Mouse (Mus musculus) cerebellum, adult 11 months (tissue): Measurements from ENCODE around the gene Gm49486.

ENCODE experiments used
- DNase-seq: peaks from one replicate; pipeline ENCODE4 v3.0.0; 2022

Gm49486 gene

DNA sequence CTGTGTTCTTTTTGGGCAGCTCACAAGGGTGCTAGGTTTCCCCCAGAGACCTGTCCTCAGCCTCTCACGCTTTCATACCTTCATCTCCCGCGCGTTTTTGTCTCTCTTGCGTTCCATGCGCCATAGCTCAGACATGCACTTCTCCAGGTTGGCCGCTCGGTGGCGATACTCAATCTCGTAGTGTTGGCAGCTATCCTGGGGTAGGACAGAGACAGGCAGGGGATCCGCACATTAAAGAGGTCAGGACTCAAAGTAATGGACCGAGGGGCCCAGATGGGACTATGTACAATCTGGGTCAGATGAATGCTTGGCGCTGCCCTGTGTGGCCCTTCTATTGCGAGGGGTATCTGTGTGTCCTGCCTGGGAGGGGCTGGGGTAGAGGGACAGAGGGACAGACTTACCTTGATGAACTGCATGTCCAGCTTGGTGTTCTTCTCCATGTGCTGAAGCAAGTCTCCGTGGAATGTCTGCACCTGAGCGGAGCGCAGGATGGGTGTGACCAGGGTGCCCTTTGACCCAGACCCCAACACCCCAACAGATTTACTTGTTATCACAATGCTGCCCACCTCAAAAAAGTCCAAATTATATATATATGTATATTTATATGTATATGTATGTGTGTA is 42.0 kb downstream of the Gm49486 start:
- no peak for DNase-seq

DNA sequence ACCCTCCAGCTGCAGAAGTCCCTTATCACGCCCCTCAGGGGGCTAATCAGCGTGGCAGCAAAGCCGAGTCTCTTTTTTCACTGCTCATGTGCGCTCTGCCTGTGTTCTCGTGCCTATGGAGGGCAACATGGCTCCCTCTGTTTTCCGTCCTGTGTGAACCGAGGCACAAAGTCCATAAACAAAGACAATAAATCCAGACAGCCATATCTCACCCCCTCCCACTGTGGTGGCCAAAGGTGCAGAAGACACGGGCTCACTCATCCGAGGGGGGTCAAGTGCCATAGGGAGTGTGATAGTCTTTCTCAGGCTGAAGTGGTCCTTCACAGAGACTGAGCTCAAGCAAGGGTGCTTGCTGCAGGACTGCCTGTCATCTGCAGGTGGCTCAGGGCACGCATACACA is 43.8 kb downstream of the Gm49486 start:
- no peak for DNase-seq

DNA sequence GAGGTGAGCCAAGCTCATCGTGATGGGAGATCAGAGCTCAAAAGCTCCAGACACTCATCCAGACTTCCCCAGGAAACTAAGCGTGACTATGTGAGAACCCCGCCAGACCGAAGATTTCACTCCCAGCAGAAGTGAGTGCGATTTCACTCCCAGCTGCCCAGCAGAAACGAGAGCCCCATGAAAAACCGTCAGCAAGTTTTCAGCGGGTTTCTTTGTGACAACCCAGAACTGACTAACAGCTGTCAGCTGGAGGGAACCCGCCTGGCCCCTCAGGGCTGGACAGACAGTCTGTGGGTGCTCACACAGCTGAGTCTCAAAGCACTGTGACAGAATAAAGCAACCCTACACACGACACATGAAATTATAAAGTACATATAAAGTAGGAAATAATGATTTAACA is 48.5 kb downstream of the Gm49486 start:
- DNase-seq = no peak

DNA sequence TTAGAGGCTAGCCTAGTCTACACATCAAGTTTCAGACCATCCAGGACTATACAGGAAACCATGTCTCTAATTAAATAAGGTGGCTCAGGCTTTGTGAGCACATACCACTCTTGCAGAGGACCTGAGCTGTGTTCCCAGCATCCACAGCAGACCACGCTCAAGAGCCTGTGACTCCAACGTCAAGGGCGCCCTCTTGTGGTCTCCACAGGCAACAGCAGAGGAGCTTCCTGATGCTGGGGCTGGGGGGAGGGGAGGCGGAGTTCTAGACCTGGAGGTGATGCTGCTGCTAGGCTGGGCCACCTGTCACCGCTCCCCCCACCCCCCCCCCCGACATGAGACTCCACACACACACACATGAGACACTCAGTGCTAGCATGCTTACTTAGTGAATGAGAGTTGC is 51.0 kb downstream of the Gm49486 start:
- DNase-seq = no peak

DNA sequence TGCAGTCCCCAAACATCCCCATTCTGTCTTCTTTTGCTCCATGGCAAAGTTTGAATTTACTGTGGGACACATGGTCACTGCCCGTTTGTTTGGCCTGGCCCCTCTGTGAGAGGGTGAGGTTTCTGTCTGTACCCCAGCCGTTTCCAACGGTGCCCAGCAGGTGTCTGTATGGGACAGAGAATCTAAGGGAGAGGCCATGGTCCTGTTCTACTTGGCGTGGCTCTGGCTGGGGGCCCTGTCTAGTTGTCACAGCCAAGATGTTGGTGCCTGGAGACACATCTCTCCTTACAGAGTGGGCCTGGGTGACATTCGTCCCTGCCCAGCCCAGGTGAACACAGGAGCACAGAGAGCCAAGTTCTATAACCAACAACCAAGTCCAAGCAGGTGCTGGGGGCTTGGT is 51.7 kb downstream of the Gm49486 start:
- DNase-seq = no peak

DNA sequence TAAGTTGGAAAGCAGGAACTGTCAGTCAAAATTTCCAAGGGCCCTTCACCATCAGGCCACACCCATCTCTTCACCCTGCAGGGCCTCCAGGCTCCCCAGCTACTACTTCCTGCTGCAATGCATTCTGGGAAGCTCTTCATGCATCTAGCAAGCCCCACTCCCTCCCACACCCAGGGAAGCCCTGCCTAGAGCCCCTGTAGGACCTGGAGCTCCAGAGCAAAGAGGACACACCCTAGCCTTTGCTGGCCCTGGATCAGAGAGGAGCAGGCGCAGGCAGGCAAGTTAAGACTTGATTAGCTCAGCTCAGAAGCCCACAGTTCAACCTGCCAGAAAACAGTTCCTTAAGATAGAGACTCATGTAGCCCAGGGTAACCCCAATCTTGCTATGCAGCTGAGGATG is 52.2 kb downstream of the Gm49486 start:
- no peak for DNase-seq

DNA sequence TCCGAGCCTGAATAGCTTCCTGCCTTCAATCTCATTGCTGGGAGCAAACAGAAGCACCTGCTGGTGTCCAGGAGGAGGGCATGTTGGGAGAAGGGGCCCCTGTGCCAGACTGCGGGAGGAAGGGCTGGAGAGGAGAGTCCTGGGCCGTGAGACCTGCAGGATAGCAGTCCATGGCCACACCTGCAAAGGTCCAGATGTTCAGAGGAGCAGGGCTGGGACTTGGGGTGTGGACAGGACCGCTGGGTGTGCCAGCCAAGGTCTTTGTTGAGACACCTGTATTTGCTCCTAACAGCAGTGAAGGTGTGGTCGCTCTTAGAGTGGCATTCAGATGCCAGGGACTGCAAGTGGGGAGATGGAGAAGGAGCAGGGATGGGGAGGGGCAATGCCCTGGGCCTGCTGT is 53.2 kb downstream of the Gm49486 start:
- DNase-seq = no peak

DNA sequence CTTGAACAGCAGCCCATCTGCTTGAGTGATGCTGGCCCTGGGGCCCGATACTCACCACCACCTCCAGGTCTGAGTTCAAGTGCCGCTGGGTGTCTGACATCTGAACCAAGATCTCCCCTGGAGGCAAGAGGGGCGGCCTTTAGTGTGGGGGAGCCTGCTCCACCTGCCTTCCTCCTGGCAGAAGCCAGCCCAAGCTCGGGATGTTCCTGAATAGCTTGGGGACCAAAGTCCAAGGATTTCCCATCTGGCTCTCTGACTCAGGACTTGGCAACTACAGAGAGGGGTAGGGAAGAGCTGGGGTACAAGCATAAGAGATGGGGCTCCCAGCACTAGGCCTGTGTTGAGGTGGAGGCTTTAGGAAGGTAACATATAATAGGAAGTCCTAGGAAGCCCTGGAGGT is 54.2 kb downstream of the Gm49486 start:
- DNase-seq = no peak

DNA sequence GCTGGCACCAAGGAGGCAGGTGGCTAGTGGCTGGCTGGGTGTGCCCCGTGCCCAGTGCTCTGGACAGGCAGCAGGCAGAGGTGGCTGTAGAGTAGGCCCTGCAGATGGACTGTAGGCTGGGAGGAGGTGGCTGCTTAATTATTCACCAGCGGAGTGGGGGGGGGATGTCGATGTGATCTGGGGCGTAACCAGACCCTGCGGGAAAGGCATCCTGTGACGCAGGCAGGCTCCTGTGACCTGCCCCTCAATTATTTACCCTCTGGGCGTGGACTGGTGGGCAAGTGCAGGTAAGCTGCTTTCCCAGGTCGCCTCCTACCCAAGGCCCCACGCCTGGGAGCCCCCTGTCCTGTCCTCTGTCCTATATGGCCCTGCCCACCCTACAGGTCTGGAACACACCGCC is 56.2 kb downstream of the Gm49486 start, which contains the start of gene Baiap2l2:
Baiap2l2 (minus strand) TSS at position 139 of the 400 bp plus-strand sequence.
- DNase-seq = no peak

DNA sequence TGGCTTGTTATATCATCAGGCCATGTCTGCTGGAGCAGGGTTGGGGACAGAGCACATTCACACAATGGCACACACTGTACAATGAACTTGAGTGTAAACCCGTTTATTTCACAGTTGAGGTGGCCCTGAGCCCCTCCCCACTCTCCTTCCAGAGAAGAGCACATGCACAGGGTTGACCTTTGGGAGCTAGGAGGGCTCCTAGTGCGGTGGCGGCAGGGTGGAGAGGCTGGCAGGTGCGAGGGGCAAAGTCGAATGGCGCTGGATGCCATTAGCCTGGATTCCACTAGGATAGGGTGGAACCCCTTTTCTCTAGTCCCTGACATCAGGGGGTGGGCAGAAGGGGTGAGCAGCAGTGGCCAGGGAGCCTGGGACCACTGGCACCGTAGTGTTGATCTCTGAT is 57.0 kb downstream of the Gm49486 start:
- DNase-seq = no peak

DNA sequence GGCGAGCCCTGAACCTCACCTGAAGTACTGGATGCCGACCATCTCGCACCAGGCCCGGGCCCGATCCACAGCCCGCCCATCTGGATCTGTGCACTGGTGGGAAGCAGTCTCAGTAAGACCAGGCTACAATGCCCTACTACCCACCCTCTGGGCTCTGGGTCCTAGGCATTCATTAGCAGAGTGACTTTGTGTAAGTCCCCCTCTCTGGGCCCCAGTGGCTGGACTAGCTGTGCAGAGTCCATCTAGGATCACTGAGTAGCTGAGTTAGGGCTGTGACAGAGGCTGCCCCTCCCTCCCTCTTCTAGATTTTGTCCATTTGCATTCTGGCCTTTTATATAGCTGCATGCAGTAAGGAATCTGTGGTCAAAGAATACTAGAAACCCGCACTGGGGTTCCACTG is 57.9 kb downstream of the Gm49486 start:
- no peak for DNase-seq

DNA sequence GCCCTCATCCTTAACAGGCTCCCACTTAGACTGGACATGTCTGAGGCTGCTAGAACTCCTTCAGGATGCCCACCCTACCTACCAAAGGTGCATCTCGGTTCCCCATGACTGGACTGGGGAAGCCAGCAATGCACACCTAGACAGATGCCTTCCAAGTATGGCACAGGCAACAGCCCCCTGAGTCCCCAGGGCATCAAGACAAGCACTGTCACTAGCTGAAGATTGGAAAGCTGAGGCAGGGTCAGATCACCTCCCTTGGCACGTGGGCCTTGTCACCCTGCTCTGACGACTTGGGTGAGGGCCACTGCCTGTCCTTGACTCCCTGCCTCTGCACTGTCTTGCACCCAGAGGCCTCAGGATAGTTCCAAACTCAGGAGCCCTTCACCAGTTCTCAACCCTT is 59.2 kb downstream of the Gm49486 start:
- DNase-seq = no peak

DNA sequence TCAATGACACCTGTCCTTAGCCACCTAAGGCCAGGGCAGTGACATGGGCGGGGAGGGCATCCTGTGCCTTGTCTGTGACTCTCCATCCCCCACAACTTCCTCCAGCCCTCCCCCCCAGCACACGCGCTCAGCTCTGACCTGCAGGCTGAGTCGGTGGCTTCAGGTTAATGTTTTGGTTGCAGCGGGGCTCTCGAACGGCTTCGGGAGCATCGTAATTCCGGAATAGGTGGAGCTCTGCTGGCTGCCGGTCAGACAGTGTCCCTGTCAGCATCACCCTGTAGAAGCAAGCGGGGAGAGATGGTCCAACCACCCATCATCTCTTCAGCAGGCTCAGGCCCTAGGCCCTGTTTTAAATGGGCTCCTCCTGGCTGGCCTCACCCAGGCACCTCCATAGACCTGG is 60.2 kb downstream of the Gm49486 start:
- DNase-seq = no peak

DNA sequence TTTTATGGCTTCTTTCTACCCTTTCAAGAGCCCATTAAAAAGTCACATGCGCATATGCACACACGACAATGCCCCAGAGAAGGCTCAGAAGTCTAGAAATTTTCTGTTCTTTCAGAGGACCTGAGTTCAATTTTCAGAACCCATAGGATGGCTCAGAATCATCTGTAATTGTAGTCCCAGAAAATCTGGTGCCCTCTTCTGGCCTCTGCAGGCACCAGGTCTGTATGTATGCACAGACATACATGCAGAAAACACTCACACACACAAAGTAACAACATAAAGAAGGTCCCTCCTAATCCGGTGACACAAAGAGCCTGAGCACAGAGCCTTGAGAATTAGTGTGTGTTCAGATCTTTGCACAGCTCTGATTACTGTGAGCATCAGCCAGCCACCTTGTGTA is 61.1 kb downstream of the Gm49486 start:
- DNase-seq = no peak

DNA sequence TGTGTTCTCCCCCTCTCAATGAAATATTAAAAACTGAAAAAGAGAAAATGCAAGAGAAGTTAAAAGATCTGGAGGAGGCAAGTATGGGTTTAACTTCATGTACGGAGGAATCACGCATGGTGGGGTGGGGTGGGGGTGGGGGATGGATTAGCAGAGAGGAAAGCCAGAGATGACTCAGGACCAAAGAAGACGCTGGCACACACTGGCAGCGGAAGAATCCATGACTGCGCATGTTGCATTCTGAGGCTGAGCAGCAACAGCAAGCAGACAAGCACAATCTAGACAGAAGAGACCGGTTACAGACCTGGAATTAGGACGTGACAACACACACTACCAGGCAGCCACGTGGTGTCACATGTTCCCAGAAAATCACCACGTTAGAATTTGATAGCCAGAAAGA is 63.6 kb downstream of the Gm49486 start:
- no peak for DNase-seq

DNA sequence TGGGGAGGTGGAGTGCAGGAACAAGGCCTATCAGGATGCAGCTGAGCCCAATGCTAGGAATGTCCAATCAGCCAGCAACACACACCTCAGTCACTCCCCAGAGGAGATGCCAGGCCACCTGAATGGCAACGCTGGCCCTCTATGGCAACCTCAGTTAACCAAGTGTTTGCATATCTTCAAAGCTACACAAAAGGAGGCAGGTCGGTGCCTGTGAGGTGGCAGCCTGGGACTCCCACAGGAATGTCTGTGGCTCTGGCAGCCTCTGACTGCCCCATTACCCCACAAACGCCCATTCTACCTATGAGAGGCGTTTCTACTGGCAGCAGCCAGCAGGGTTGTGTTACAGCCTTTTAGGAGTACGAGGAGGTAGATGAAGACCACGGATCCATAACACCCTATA is 69.4 kb downstream of the Gm49486 start:
- no peak for DNase-seq

DNA sequence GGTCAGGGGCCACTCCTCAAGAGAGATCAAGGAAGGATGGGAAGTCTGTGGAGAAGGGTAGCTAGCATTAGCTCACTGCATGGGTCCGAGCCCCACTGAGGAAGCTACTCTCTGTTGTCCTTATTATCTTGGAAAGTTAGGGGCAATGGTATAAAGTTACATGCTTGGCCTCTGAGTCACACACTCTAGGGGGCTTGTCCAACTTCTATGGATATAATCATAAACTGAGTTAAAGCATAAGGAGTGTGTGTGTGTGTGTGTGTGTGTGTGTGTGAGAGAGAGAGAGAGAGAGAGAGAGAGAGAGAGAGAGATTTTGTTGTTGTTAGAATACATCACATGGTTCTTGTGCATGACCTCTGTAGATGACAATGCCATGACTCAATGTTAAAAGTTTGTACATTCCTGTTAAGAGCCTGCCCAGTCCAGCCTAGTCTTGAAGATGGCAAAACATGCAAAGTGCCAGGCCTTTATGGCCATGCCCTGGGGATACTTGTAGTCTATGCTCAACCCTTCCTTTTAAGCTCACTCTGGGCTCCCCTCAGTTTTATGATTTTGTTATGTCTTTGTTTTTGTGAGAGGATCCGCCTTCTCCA is 70.5 kb downstream of the Gm49486 start:
- no peak for DNase-seq

DNA sequence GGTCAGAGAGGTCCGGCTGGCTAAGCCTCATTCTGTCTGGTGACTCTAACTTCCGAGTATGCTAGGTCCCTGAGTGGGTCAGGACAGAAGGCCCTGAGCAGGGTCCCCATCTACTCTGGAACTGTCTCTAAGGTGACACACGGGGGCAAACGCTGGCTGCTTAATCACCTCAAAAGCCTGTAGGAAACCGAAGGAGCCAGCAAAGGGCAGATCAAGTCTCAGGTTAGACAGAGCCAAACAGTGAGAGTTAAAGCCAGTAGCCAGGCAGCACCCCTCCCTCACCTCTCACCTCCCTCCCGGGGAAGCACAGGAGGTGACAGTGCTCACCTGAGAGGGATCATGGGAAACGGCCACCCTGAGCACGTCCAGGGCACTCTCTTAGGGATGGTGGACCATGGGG is 74.5 kb downstream of the Gm49486 start:
- no peak for DNase-seq

DNA sequence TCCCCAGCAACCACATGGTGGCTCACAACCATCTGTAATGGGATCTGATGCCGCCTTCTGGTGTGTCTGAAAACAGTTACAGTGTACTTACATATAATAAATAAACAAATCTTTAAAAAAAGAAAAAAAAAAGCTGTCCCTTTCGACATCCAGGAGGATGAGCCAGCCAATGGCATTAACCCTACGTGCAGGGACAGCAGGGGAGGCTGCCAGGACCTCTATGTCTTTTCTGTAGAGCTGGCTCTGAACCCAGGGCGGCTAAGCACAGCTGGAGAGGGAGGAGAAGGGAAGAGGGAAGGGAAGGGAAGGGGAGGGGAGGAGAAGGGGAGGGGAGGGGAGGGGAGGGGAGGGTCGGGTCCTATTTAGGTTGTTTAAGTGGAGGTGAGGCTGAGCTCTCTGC is 75.6 kb downstream of the Gm49486 start:
- no peak for DNase-seq

DNA sequence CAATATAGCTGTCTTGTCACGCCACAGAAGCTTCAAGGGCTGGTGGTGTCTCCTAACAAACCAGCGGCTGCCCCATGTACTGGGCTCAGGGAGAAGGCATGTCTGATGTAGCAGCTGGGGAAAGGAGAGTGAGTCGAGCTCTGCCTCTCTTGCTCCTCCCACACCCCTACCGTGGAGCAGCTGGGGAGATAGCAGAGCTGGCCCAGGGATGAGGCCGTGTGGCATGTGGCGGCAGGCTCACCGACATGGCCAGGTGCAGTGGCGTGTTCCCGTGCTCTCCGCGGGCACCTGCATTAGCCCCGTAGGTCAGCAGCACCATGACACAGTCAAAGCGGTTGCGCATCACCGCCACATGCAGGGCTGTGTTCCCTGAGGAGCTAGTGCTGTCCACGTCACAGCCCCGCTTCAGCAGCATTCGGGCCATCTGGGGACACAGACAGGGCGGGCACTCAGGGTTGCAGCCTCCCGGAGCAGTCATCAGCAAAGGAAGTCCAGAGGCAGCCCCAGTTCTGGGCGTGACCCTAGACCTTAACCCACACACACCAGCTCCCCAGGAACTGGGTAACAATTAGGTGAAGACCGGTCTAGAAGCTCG is 76.9 kb downstream of the Gm49486 start:
- no peak for DNase-seq
